ENCODE assay signal across 13 mouse cellular contexts in the genomic region with DNA sequence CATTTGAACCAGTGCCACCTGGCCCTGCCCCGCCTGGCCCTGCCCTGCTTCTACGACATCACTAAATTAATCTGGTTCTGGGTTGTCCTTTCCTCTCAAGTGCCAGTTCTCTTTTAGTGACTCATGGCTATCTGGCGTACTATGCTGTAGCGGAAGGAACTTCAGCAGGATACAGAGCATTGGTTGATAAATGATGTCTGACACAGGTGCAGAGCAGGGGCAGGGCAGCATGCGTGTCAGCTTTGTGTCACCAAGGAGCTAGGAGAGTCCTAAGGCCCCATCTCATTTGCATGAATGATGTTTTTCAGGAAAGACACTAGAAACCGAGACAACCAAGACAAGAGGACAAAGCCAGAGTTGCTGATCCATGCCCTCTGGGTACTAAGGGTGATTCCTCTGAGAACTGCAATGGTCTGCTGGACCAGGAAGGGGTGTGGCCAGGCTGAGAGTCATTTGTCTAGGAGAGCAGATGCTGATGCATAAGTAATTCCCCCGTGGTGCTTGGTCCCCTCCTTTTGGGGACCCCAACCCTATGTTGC. TPM values are rescaled to one million over a fixed set of nuclear protein-coding genes. Genes with fewer than 3 reads are reported as not detected.
A peak's percentile ranks its signal among the peaks of the same experiment; 100 is the strongest.
DNase-seq lines count a peak whose midpoint lies in the region; ATAC-seq and TF ChIP-seq lines count a peak whose summit lies in the region.
"Had no signal": no experiment of that assay in that cellular context is flagged by ENCODE, and none has a peak within 500 bp of the region (broad histone marks: within the 10 kb centered on the region; RNA-seq: fewer than 3 reads in every experiment).

No protein-coding gene starts in this region.

- peak; percentile 73 for DNase-seq in kidney, adult 9 months
- DNase-seq in kidney, postnatal 10 days: no peak
- DNase-seq in spleen, adult 2 months (ENCODE audit: low read depth in 1 of 2, low spot score in 2 of 2): peak; percentile 36 to 37
- DNase-seq in spleen, postnatal 4 days (ENCODE audit: low spot score in 2 of 2): no peak
- peak; percentile 54 for DNase-seq in brain, embryonic 14.5 days (ENCODE audit: low read depth)
- DNase-seq in stomach, postnatal 0 days (ENCODE audit: low spot score): no peak
- DNase-seq in heart, postnatal 10 days: no peak
- DNase-seq: cerebellum, postnatal 10 days; lung, embryonic 14.5 days had no signal

- no peaks in the 10 kb centered on the region for H3K27me3 ChIP-seq in spleen, adult 2 months (ENCODE audit: control insufficient read depth, insufficient read depth, low read length)
- H3K27me3 ChIP-seq in stomach, postnatal 0 days (ENCODE audit: control insufficient read depth, insufficient read depth, low read length): no peaks in the 10 kb centered on the region
- H3K27me3 ChIP-seq: embryonic facial prominence, embryonic 15.5 days had no signal

- H3K9ac ChIP-seq in stomach, postnatal 0 days (ENCODE audit: low read length): no peak overlapping the region
- H3K9ac ChIP-seq: embryonic facial prominence, embryonic 15.5 days; lung, embryonic 14.5 days had no signal

- peak; percentile 79 for ATAC-seq in stomach, postnatal 0 days (ENCODE audit: low FRiP score, low TSS enrichment)
- ATAC-seq: forebrain, embryonic 16.5 days had no signal

- no peaks in the 10 kb centered on the region for H3K36me3 ChIP-seq in spleen, adult 2 months (ENCODE audit: control insufficient read depth, insufficient read depth, low read length)
- H3K36me3 ChIP-seq in stomach, postnatal 0 days (ENCODE audit: control insufficient read depth, insufficient read depth, low read length): no peaks in the 10 kb centered on the region
- H3K36me3 ChIP-seq: embryonic facial prominence, embryonic 15.5 days had no signal

- intact Hi-C loops in heart, postnatal 10 days (cut with DNase I): no loop called here

- H3K27ac ChIP-seq in spleen, adult 2 months (ENCODE audit: insufficient read depth, low read length): peak overlapping the region; percentile 42; the same call in 1 of the 2 replicates
- 0 out of 2 replicates have a peak overlapping the region, but pooled peaks have one; percentile 8 for H3K27ac ChIP-seq in stomach, postnatal 0 days (replicated peaks)
- H3K27ac ChIP-seq: embryonic facial prominence, embryonic 15.5 days had no signal

- no peaks in the 10 kb centered on the region for H3K9me3 ChIP-seq in stomach, postnatal 0 days (ENCODE audit: control insufficient read depth, low read length)
- H3K9me3 ChIP-seq: embryonic facial prominence, embryonic 15.5 days had no signal

- WGBS in spleen, adult 2 months: 38% methylated on average over 7 of the region's 7 CpGs
- 55% methylated on average over 7 of the region's 7 CpGs for WGBS in stomach, postnatal 0 days

- H3K4me3 ChIP-seq in spleen, adult 2 months (ENCODE audit: extremely low read depth, insufficient read depth, insufficient read length): no peak overlapping the region
- H3K4me3 ChIP-seq in stomach, postnatal 0 days (ENCODE audit: low read depth, low read length): no peak overlapping the region
- H3K4me3 ChIP-seq: embryonic facial prominence, embryonic 15.5 days; myocyte had no signal

- no peak for TF ChIP-seq EP300 in stomach, postnatal 0 days (optimal IDR thresholded peaks at IDR 0.05)

- H3K4me1 ChIP-seq in spleen, adult 2 months (ENCODE audit: control insufficient read depth, insufficient read depth, insufficient read length): peaks cover 13% of the 10 kb centered on the region; the same call in 1 of the 2 replicates
- no peaks in the 10 kb centered on the region for H3K4me1 ChIP-seq in stomach, postnatal 0 days (replicated peaks; ENCODE audit: control insufficient read depth, insufficient read depth)

- TF ChIP-seq CTCF in spleen, adult 2 months (IDR thresholded peaks at IDR 0.05; ENCODE audit: extremely low read depth, insufficient read depth, insufficient read length, insufficient replicate concordance): no peak
- TF ChIP-seq CTCF in brain, embryonic 14.5 days (IDR thresholded peaks at IDR 0.05; ENCODE audit: borderline replicate concordance, extremely low read depth, insufficient read depth, insufficient read length): no peak
- no peak for TF ChIP-seq CTCF in stomach, postnatal 0 days (IDR thresholded peaks at IDR 0.05; ENCODE audit: low read depth)

- H3K4me2 ChIP-seq in stomach, postnatal 0 days (replicated peaks; ENCODE audit: low read depth): no peak overlapping the region
- H3K4me2 ChIP-seq: embryonic facial prominence, embryonic 15.5 days; lung, embryonic 14.5 days had no signal

- TF ChIP-seq POLR2A in spleen, adult 2 months (IDR thresholded peaks at IDR 0.05; ENCODE audit: low read depth, low read length): no peak
- no peak for TF ChIP-seq POLR2A in brain, embryonic 14.5 days (IDR thresholded peaks at IDR 0.05; ENCODE audit: borderline replicate concordance, extremely low read depth, insufficient read depth, insufficient read length, poor library complexity, severe bottlenecking)

RNA-seq across cellular contexts. Expression of gene Alpl, which starts 7.6 kb away (rescaled TPM):
- 6.2 and 8.3 TPM in 2 replicates for polyA plus RNA-seq in spleen, adult 2 months (2012; rRNA removed)
- polyA plus RNA-seq in brain, embryonic 14.5 days (2012; rRNA removed): 8.8 and 14.0 TPM in 2 replicates
- polyA plus RNA-seq in stomach, postnatal 0 days (2015; fragmentation: Nextera tagmentation; extraction: Ambion mirVana): 2.0 and 2.5 TPM in 2 replicates
- total RNA-seq in heart, postnatal 10 days (2021): 10 to 100 TPM; 40.4 to 61.8 TPM
- total RNA-seq: granulocyte monocyte progenitor cell, adult 5-6 weeks had no signal

Comparison
In these comparisons a context has a peak if more than half of its experiments do, and no peak if none do; other contexts are left out.
1. DNase-seq: peak in kidney, adult 9 months (single experiment), spleen, adult 2 months (2 of 2) and brain, embryonic 14.5 days (single experiment); none in kidney, postnatal 10 days (single experiment), spleen, postnatal 4 days (0 of 2), stomach, postnatal 0 days (single experiment) and heart, postnatal 10 days (0 of 2).